Mouse (Mus musculus) heart, embryonic 16.5 days (tissue): ENCODE results near the gene Fsd2. TPM values are rescaled to one million over a fixed set of nuclear protein-coding genes. Genes with fewer than 3 reads are reported as not detected.

Experiments used
- microRNA counts: library from miRNA; unstranded; fragments of <30 nt; microRNA quantifications from one replicate; lab custom pipeline; 2016
- polyA plus RNA-seq: library from polyadenylated mRNA; unstranded; fragments of >200 nt; fragmentation: Nextera tagmentation; extraction: Ambion mirVana; gene quantifications from 2 replicates; pipeline ENCODE4 v1.2.1, GENCODE M21; 2015

The Fsd2 gene
- polyA plus RNA-seq, 1 experiment from 2014 or later: 76.3 TPM

MicroRNAs encoded within 50 kb of the gene (microRNA counts, 519-probe panel; counts per million panel counts)
- 1,400 counts per million, percentile 8 among the panel's probes with 10 or more counts for microRNA mmu-miR-1839-3p (lab: Ali Mortazavi, UCI)
- microRNA mmu-miR-1839-5p (lab: Ali Mortazavi, UCI): 2,433 counts per million, percentile 55 among the panel's probes with 10 or more counts

Other genes with a start within 250 kb of the Fsd2 start
- gene Rps17, start 221.7 kb downstream of the Fsd2 start, polyA plus RNA-seq: 728 and 790 TPM in 2 replicates
- 2.4 and 5.0 TPM in 2 replicates for gene Cpeb1, start 111.5 kb downstream of the Fsd2 start, polyA plus RNA-seq
- 0.82 and 0.84 TPM in 2 replicates for gene Ap3b2, start 73.0 kb downstream of the Fsd2 start, polyA plus RNA-seq
- not detected in 2 replicates for gene BC048679, start 68.7 kb downstream of the Fsd2 start, polyA plus RNA-seq
- 3.9 and 4.2 TPM in 2 replicates for gene Whamm, start 4.3 kb upstream of the Fsd2 start, polyA plus RNA-seq
- gene Homer2, start 140.6 kb upstream of the Fsd2 start, polyA plus RNA-seq: 53.9 and 59.9 TPM in 2 replicates
- 83.3 and 106 TPM in 2 replicates for gene Ramac, start 196.0 kb upstream of the Fsd2 start, polyA plus RNA-seq
- gene 3110040N11Rik, start 222.5 kb upstream of the Fsd2 start, polyA plus RNA-seq: 35.6 and 42.4 TPM in 2 replicates